Mouse (Mus musculus) lung, adult 2 months (tissue): ENCODE measurements at regions not wholly inside any gene's neighbourhood (a gene's known extent, or its start where the extent isn't known, plus 50 kb on each side); places are given as distances from the start of the nearest gene placed in this dataset.

ENCODE experiments used
- CTCF ChIP-seq: fragments of 200-500 bp; IDR thresholded peaks from 2 replicates; pipeline ENCODE4 v1.5.1; 2011; ENCODE audit warnings: mild to moderate bottlenecking, low read length, control low read depth; ENCODE audit not compliant: insufficient read depth
- POLR2A ChIP-seq: fragments of 200-500 bp; IDR thresholded peaks from 2 replicates; pipeline ENCODE4 v1.6.1; 2011; ENCODE audit warnings: low read depth, mild to moderate bottlenecking, control low read depth, low read length, borderline replicate concordance; ENCODE audit errors: extremely low read depth

GRCm38 (mm10) chr17:22739173-22739572 lies 127.8 kb downstream of the Zfp945 start:
- no peak for TF ChIP-seq POLR2A
- TF ChIP-seq CTCF: no peak
